Mouse (Mus musculus): ENCODE data around the gene Eif4ebp2. TPM values are rescaled to one million over a fixed set of nuclear protein-coding genes. Genes with fewer than 3 reads are reported as not detected.
A peak's percentile ranks its signal among the peaks of the same experiment; 100 is the strongest.

Gene Eif4ebp2
- polyA plus RNA-seq, 1 experiment = 127 TPM

DNA sequence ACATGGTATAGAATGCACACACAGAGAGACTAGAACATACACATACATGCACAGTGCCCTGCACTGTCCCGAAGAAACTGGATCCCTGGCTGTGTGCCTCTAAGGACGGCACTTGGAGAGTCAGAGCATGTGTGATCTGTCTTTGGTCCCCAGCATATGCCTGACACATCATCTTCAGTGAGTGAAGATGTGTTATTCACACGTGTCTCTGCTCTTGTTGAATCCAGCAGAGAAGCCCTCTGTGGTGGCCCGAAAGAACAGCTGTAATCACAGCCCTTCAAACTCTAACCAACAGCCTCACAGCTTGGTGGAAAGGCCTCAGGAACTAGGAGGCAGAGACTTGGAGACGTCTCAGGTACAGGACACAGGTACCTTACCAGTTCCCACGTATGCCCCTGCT lies 67.3 kb downstream of the Eif4ebp2 start:
- Histone ChIP-seq H3K4me3 (ENCODE audit: insufficient read depth, low read depth, low read length) (no peak overlapping the region), H3K4me1 (ENCODE audit: control insufficient read depth, insufficient read depth, low read length) (0 out of 2 replicates have a peak, but pooled peaks cover 5% of the 10 kb centered on the region)
- WGBS = 89% methylated on average over 6 of the region's 6 CpGs

DNA sequence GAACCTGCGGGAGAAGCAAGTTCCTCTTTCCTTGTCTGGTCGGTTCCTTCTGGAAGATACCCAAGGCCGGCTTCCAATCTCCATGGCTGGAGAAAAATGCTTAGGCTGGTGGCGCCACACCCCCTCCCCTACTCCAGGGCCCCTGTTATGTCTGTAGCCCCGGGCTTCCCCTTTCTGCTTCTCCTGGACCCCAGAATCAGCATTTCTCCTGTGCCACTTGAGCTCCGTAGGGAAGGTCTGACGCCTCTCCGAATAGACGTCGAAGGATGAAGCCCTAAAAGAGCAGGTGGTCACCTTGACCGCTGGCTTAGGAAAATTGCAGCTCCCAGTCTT lies 68.8 kb downstream of the Eif4ebp2 start:
- Histone ChIP-seq H3K27ac (ENCODE audit: insufficient read depth, low read depth, low read length) (no peak overlapping the region), H3K4me1 (ENCODE audit: control insufficient read depth, insufficient read depth, low read length) (0 out of 2 replicates have a peak, but pooled peaks cover 7% of the 10 kb centered on the region), H3K27me3 (replicated peaks; ENCODE audit: control insufficient read depth, insufficient read depth, low read length) (no peaks in the 10 kb centered on the region), H3K4me3 (ENCODE audit: insufficient read depth, low read depth, low read length) (peak overlapping the region; percentile 81), H3K36me3 (ENCODE audit: control insufficient read depth, insufficient read depth, low read length) (no peaks in the 10 kb centered on the region)
- WGBS = 16% methylated on average over 11 of the region's 11 CpGs
- TF ChIP-seq POLR2A (IDR thresholded peaks at IDR 0.05; ENCODE audit: low read depth, low read length) (no peak), CTCF (conservative IDR thresholded peaks at IDR 0.05; ENCODE audit: insufficient read depth, insufficient read length, low read depth, low read length) (no peak)
- DNase-seq = no peak

More for the DNA sequence above, 67.3 kb downstream of the Eif4ebp2 start:
- Histone ChIP-seq H3K27me3 (replicated peaks; ENCODE audit: control insufficient read depth, insufficient read depth, low read length) (no peaks in the 10 kb centered on the region), H3K27ac (ENCODE audit: insufficient read depth, low read depth, low read length) (no peak overlapping the region), H3K36me3 (ENCODE audit: control insufficient read depth, insufficient read depth, low read length) (no peaks in the 10 kb centered on the region)
- no peak for DNase-seq
- TF ChIP-seq POLR2A (IDR thresholded peaks at IDR 0.05; ENCODE audit: low read depth, low read length) = no peak
- TF ChIP-seq CTCF (conservative IDR thresholded peaks at IDR 0.05; ENCODE audit: insufficient read depth, insufficient read length, low read depth, low read length) = no peak

- 1% methylated on average over 60 of the region's 60 CpGs for WGBS
- H3K27me3 ChIP-seq (replicated peaks; ENCODE audit: control insufficient read depth, insufficient read depth, low read length) = no peaks in the 10 kb centered on the region
- no peaks in the 10 kb centered on the region for H3K36me3 ChIP-seq (ENCODE audit: control insufficient read depth, insufficient read depth, low read length)
- H3K4me3 ChIP-seq (ENCODE audit: insufficient read depth, low read depth, low read length) = peak within 1 kb of the TSS; percentile 81
- 0 out of 2 replicates have a peak, but pooled peaks cover 8% of the 10 kb centered on the region for H3K4me1 ChIP-seq (ENCODE audit: control insufficient read depth, insufficient read depth, low read length)
- peak; percentile 85 for DNase-seq
- TF ChIP-seq CTCF (conservative IDR thresholded peaks at IDR 0.05; ENCODE audit: insufficient read depth, insufficient read length, low read depth, low read length) = no peak
- peak; percentile 19 for TF ChIP-seq POLR2A (IDR thresholded peaks at IDR 0.05; ENCODE audit: low read depth, low read length)
- H3K27ac ChIP-seq (ENCODE audit: insufficient read depth, low read depth, low read length) = peak within 1 kb of the TSS; percentile 49
These were observed 69.3 kb downstream of the Eif4ebp2 start, which contains the start of gene Pald1 for GRCm38 (mm10) chr10:61383021-61383714. Gene Pald1 (minus strand): TSS chr10:61383530.

DNA sequence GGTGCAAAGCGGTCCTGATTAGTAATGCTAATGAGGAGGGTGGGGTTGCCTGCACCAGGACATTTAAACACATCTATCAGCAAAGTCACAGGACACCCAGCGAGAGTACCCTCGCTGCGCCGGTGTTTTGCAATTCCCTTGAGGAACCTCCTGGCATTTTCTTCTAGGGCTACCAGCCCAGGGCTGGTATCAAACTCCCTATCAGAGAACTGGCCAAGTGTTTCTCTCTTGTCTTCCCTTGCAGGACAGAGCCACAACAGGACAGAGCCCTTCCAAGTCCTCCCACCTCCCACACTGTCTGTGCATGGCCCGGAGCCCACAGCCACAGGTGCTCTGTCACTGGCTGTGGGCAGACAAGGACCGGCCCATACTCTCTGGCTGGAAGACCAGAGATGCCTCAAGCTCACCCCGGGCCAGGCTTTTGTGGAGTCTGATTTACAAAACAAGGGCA lies 70.2 kb downstream of the Eif4ebp2 start:
- TF ChIP-seq POLR2A (IDR thresholded peaks at IDR 0.05; ENCODE audit: low read depth, low read length) (no peak), CTCF (conservative IDR thresholded peaks at IDR 0.05; ENCODE audit: insufficient read depth, insufficient read length, low read depth, low read length) (no peak)
- DNase-seq = no peak
- Histone ChIP-seq H3K27me3 (replicated peaks; ENCODE audit: control insufficient read depth, insufficient read depth, low read length) (no peaks in the 10 kb centered on the region), H3K36me3 (ENCODE audit: control insufficient read depth, insufficient read depth, low read length) (no peaks in the 10 kb centered on the region), H3K4me3 (ENCODE audit: insufficient read depth, low read depth, low read length) (peak overlapping the region; percentile 81), H3K4me1 (ENCODE audit: control insufficient read depth, insufficient read depth, low read length) (0 out of 2 replicates have a peak, but pooled peaks cover 11% of the 10 kb centered on the region), H3K27ac (ENCODE audit: insufficient read depth, low read depth, low read length) (peak overlapping the region; percentile 40; the same call in 1 of the 2 replicates)
- WGBS = 10% methylated on average over 7 of the region's 8 CpGs

GRCm38 (mm10) chr10:61381823-61382222 lies 70.6 kb downstream of the Eif4ebp2 start:
- DNase-seq = peak; percentile 44
- TF ChIP-seq POLR2A (IDR thresholded peaks at IDR 0.05; ENCODE audit: low read depth, low read length) (no peak), CTCF (conservative IDR thresholded peaks at IDR 0.05; ENCODE audit: insufficient read depth, insufficient read length, low read depth, low read length) (no peak)
- Histone ChIP-seq H3K36me3 (ENCODE audit: control insufficient read depth, insufficient read depth, low read length) (no peaks in the 10 kb centered on the region), H3K27me3 (replicated peaks; ENCODE audit: control insufficient read depth, insufficient read depth, low read length) (no peaks in the 10 kb centered on the region), H3K4me3 (ENCODE audit: insufficient read depth, low read depth, low read length) (peak overlapping the region; percentile 81), H3K4me1 (ENCODE audit: control insufficient read depth, insufficient read depth, low read length) (0 out of 2 replicates have a peak, but pooled peaks cover 11% of the 10 kb centered on the region), H3K27ac (ENCODE audit: insufficient read depth, low read depth, low read length) (peak overlapping the region; percentile 13; the same call in 1 of the 2 replicates)
- 28% methylated on average over 8 of the region's 8 CpGs for WGBS

DNA sequence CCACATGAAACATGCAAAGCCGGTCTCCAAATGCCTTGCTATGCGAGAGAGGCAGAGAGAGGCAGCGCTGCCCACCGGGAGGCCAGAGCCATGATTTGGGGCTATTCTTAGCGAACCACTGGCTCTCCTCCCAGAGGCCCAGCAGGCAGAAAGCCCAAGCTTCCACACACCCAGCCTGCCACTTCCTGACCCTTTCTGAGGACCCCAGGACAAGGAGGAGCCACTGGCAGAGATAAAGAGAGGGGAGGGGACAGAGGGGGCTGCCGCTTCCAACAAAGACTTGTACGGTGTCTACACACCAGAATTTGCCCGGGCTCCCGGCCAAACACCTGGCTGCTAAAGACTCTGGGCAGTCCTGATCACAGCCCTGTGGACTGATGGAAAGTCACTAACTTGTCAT lies 72.3 kb downstream of the Eif4ebp2 start:
- peak; percentile 62 for DNase-seq
- Histone ChIP-seq H3K4me1 (ENCODE audit: control insufficient read depth, insufficient read depth, low read length) (peaks cover 11% of the 10 kb centered on the region; the same call in 1 of the 2 replicates), H3K27ac (ENCODE audit: insufficient read depth, low read depth, low read length) (peak overlapping the region; percentile 49), H3K36me3 (ENCODE audit: control insufficient read depth, insufficient read depth, low read length) (no peaks in the 10 kb centered on the region), H3K27me3 (replicated peaks; ENCODE audit: control insufficient read depth, insufficient read depth, low read length) (no peaks in the 10 kb centered on the region), H3K4me3 (ENCODE audit: insufficient read depth, low read depth, low read length) (no peak overlapping the region)
- TF ChIP-seq POLR2A (IDR thresholded peaks at IDR 0.05; ENCODE audit: low read depth, low read length) = no peak
- no peak for TF ChIP-seq CTCF (conservative IDR thresholded peaks at IDR 0.05; ENCODE audit: insufficient read depth, insufficient read length, low read depth, low read length)
- 51% methylated on average over 9 of the region's 9 CpGs for WGBS

DNA sequence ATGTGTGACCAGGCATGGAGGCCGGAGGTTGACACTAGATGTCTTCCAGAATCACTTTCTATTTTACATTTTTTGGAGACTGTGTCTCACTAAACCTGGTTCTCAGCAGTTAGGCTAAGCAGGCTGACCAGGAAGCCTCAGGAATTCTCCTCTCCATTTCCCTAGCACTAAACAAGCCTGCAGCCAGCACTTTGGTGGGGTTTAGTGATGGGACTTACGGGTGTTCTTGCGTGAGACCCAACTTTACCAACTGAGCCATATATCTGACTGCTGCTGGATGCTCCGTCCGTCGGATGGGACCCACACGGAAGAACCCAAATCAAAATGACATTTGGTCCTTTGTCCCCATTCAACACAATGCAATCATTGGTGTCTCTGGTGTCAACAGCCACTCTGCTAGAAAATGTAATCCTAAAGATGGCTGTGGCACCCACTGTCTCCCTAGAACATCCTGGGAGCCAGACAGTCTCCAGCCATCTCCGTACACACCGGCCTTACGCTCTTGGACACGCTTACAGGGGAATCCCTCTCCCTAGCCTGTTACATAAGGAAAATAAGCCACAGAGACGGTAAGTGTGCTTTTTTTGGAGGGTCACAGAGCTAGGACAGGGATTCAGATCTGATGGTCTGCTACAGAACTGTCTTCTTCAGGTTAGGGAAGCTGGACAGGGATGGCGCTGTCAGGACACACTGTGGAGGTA lies 73.0 kb downstream of the Eif4ebp2 start:
- Histone ChIP-seq H3K4me3 (ENCODE audit: insufficient read depth, low read depth, low read length) (no peak overlapping the region), H3K4me1 (ENCODE audit: control insufficient read depth, insufficient read depth, low read length) (peaks cover 18% of the 10 kb centered on the region), H3K27me3 (replicated peaks; ENCODE audit: control insufficient read depth, insufficient read depth, low read length) (no peaks in the 10 kb centered on the region), H3K27ac (ENCODE audit: insufficient read depth, low read depth, low read length) (peak overlapping the region; percentile 24; the same call in 1 of the 2 replicates), H3K36me3 (ENCODE audit: control insufficient read depth, insufficient read depth, low read length) (no peaks in the 10 kb centered on the region)
- DNase-seq = no peak
- 83% methylated on average over 13 of the region's 13 CpGs for WGBS
- no peak for TF ChIP-seq CTCF (conservative IDR thresholded peaks at IDR 0.05; ENCODE audit: insufficient read depth, insufficient read length, low read depth, low read length)
- no peak for TF ChIP-seq POLR2A (IDR thresholded peaks at IDR 0.05; ENCODE audit: low read depth, low read length)

Data from kidney, adult 2 months (tissue).